Mouse (Mus musculus): ENCODE data around the gene Rtp1. TPM values are rescaled to one million over a fixed set of nuclear protein-coding genes. Genes with fewer than 3 reads are reported as not detected.

Gene Rtp1
- total and polyA plus RNA-seq, 2 experiments from 2014 or later: 0.22 to 0.62 TPM

DNA sequence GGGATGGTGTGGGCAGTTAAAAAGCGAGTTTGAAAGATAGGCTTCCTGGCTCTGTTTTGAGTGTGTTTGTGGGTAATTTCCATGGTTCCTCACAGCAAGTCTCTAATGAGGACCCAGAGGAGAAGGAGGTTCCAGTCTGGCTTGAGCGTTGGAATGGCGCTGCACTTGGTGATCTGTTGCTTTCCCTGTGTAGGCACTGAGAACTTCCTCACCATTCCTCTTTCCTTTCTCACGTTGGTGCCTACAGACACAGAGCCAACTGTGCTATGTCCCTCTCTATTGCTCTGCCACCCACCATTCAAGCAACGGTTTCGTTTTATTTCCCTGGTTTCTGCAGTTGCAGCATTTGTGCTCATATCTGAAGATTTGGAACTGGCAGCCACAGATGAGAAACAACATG, 16.0 kb upstream of the Rtp1 start:
- Histone ChIP-seq H3K4me2 (ENCODE audit: low read depth) (no peak overlapping the region), H3K9ac (no peak overlapping the region), H3K9me3 (ENCODE audit: low read length) (no peaks in the 10 kb centered on the region), H3K36me3 (ENCODE audit: insufficient read depth) (no peaks in the 10 kb centered on the region), H3K27me3 (ENCODE audit: insufficient read depth, low read length) (no peaks in the 10 kb centered on the region), H3K4me3 (ENCODE audit: low read depth, low read length) (no peak overlapping the region), H3K27ac (ENCODE audit: low read depth, low read length) (no peak overlapping the region), H3K4me1 (ENCODE audit: insufficient read depth) (no peaks in the 10 kb centered on the region)
- ATAC-seq (no peak), DNase-seq (no peak)
- 82% methylated on average over 6 of the region's 6 CpGs for WGBS
- TF ChIP-seq CTCF (IDR thresholded peaks at IDR 0.05; ENCODE audit: low read depth): no peak

DNA sequence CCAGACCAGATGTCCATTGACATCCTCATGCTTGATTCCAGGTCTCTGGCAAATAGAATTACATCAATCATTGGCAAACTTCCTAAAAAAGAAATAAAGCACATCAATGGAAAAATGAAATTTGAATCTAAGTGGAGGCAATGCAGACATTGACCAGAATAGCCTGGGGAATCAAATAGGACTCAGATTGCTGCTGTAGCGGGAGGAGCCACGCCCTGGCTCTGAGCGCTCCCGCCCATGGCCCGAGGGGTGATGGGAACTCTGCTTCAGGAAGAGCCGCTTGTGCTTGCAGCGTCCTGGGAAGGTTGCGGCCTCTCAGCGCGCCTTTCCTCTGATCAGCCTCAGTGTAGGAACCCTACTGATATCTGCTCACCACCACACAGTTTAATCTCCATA, 12.7 kb upstream of the Rtp1 start:
- Histone ChIP-seq H3K4me3 (ENCODE audit: low read depth, low read length) (no peak overlapping the region), H3K27ac (ENCODE audit: low read depth, low read length) (no peak overlapping the region), H3K27me3 (ENCODE audit: insufficient read depth, low read length) (no peaks in the 10 kb centered on the region), H3K9me3 (ENCODE audit: low read length) (no peaks in the 10 kb centered on the region), H3K9ac (no peak overlapping the region), H3K36me3 (ENCODE audit: insufficient read depth) (no peaks in the 10 kb centered on the region), H3K4me1 (ENCODE audit: insufficient read depth) (no peaks in the 10 kb centered on the region), H3K4me2 (ENCODE audit: low read depth) (peak overlapping the region; percentile 30)
- ATAC-seq (no peak), DNase-seq (no peak)
- TF ChIP-seq CTCF (IDR thresholded peaks at IDR 0.05; ENCODE audit: low read depth): no peak
- 49% methylated on average over 10 of the region's 10 CpGs for WGBS

DNA sequence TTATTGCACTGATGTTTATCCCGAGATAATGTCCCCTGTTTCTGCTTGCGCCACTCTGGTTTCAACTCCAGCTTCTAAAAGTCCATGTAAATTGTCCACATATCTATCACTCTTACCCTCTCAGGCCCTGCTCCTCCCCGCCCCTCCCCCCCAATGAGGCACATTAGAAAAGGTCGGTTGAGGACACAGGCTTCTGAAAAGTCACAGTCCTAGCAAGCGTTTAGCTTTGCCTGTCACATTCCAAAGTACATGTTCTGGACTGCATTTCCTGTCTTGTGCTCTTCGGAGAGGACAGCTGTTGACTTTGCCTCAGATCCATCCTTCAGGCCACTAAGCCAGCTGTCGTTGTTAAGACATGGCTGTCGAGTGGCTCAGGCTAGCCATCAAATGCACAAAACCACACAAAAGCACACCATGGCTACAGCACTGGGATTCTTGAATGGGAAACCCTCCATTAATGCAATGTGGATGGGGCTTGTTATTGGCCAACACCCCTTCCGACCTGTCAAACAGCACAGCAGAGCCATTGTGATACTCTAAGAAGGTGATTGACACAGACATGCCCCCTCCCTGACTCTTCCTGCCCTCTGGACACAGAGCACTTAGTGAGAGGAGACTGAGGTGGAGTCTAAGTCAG, 12.2 kb upstream of the Rtp1 start:
- no peak overlapping the region for H3K4me3 ChIP-seq (ENCODE audit: low read depth, low read length)
- no peaks in the 10 kb centered on the region for H3K27me3 ChIP-seq (ENCODE audit: insufficient read depth, low read length)
- no peaks in the 10 kb centered on the region for H3K36me3 ChIP-seq (ENCODE audit: insufficient read depth)
- no peaks in the 10 kb centered on the region for H3K4me1 ChIP-seq (ENCODE audit: insufficient read depth)
- no peak for DNase-seq
- no peak overlapping the region for H3K27ac ChIP-seq (ENCODE audit: low read depth, low read length)
- H3K4me2 ChIP-seq (ENCODE audit: low read depth): peak overlapping the region; percentile 30
- no peak overlapping the region for H3K9ac ChIP-seq
- WGBS: 55% methylated on average over 9 of the region's 9 CpGs
- H3K9me3 ChIP-seq (ENCODE audit: low read length): no peaks in the 10 kb centered on the region
- ATAC-seq: no peak
- TF ChIP-seq CTCF (IDR thresholded peaks at IDR 0.05; ENCODE audit: low read depth): no peak

DNA sequence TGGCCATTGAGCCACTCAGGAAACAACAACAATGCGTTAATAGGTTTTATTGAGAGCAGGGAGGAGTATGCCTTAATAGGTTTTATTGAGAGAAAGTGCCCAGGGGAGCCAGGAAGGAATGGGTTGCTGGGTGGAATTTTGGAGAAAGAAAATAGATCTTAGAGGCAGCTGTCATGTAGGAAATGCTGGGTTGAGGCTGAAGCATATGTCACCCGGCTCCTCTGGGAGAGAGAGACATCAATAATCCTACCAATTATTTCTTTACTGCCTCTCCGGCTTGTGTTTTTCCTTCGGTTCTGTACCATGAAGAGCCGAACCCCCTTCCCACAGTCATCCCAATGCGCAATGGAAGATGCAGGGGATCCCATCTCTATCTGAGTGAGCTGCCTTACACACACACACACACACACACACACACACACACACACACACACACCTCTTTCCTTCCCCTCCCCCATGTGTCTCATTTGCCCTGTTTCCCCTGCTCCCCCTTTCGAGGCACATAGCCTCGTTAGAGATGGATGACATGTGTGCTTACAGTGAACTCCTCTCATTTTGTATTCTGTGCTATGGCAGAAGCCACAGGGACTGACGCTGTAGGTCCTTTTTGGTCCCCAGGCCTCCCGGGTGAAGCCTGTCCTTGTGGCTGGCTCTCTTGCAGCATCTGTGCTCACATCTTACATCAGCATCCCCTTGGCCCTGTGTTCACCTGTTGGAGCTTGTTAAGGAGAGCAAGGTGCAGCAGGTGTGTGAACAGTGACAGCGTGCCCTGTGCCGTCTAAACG, 11.3 kb upstream of the Rtp1 start:
- no peak overlapping the region for H3K4me2 ChIP-seq (ENCODE audit: low read depth)
- H3K36me3 ChIP-seq (ENCODE audit: insufficient read depth): no peaks in the 10 kb centered on the region
- no peak overlapping the region for H3K27ac ChIP-seq (ENCODE audit: low read depth, low read length)
- no peaks in the 10 kb centered on the region for H3K9me3 ChIP-seq (ENCODE audit: low read length)
- no peaks in the 10 kb centered on the region for H3K27me3 ChIP-seq (ENCODE audit: insufficient read depth, low read length)
- no peak for TF ChIP-seq CTCF (IDR thresholded peaks at IDR 0.05; ENCODE audit: low read depth)
- ATAC-seq (peak; percentile 38; the same call in 1 of the 2 replicates), DNase-seq (no peak)
- H3K4me1 ChIP-seq (ENCODE audit: insufficient read depth): no peaks in the 10 kb centered on the region
- WGBS: 52% methylated on average over 13 of the region's 13 CpGs
- no peak overlapping the region for H3K9ac ChIP-seq
- no peak overlapping the region for H3K4me3 ChIP-seq (ENCODE audit: low read depth, low read length)

DNA sequence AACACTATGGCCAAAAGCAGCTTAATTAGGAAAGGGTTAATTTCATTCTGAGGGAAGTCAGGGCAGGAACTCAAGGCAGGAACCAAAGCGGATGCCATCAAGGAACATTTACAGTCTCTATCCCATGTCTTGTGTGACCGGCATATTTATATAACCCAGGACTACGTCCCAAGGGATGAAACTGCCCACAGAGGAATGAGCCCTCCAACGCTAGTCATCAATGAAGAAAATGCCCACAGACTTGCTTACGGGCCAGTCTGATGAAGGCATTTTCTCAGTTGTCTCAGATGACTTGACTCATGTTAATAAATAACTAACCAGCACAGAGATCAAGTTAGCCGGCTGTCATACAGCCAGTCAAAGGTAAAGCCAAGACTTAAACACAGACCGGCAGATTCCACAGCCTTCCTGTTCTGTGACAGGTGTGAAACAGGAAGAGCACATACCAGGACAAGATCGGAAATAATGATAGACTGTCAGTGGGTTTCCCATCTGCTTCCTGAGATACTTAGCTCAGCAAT, 9.3 kb upstream of the Rtp1 start:
- WGBS: 92% methylated on average over 8 of the region's 8 CpGs
- no peak for ATAC-seq
- H3K4me3 ChIP-seq (ENCODE audit: low read depth, low read length): no peak overlapping the region
- DNase-seq: no peak
- H3K4me1 ChIP-seq (ENCODE audit: insufficient read depth): no peaks in the 10 kb centered on the region
- no peak overlapping the region for H3K4me2 ChIP-seq (ENCODE audit: low read depth)
- TF ChIP-seq CTCF (IDR thresholded peaks at IDR 0.05; ENCODE audit: low read depth): no peak
- H3K9ac ChIP-seq: no peak overlapping the region
- H3K9me3 ChIP-seq (ENCODE audit: low read length): no peaks in the 10 kb centered on the region
- H3K36me3 ChIP-seq (ENCODE audit: insufficient read depth): no peaks in the 10 kb centered on the region
- H3K27me3 ChIP-seq (ENCODE audit: insufficient read depth, low read length): no peaks in the 10 kb centered on the region
- H3K27ac ChIP-seq (ENCODE audit: low read depth, low read length): no peak overlapping the region

DNA sequence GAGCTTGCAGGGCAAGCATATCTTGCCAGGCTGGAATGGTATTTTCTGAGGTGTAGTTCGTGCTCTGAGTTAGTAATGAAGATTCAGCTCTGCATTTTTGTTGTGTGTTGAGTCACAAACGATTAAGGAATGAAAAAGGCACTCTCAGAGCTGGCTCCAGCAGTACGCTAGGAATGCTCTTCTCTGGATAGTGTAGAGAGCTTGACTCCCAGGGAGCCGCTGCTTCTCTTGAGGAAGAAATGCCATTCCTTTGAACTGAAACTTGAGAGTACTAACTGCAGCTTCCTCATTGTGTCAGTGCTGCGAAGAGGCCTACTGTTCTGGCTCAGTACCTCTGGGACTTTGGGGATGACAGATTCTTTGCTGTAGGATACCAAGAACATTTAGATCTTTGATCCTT, 5.1 kb upstream of the Rtp1 start:
- H3K4me3 ChIP-seq (ENCODE audit: low read depth, low read length): no peak overlapping the region
- no peak overlapping the region for H3K4me2 ChIP-seq (ENCODE audit: low read depth)
- ATAC-seq (no peak), DNase-seq (no peak)
- no peaks in the 10 kb centered on the region for H3K9me3 ChIP-seq (ENCODE audit: low read length)
- H3K4me1 ChIP-seq (ENCODE audit: insufficient read depth): no peaks in the 10 kb centered on the region
- H3K27me3 ChIP-seq (ENCODE audit: insufficient read depth, low read length): no peaks in the 10 kb centered on the region
- WGBS: 63% methylated on average over 5 of the region's 5 CpGs
- no peaks in the 10 kb centered on the region for H3K36me3 ChIP-seq (ENCODE audit: insufficient read depth)
- no peak for TF ChIP-seq CTCF (IDR thresholded peaks at IDR 0.05; ENCODE audit: low read depth)
- H3K27ac ChIP-seq (ENCODE audit: low read depth, low read length): no peak overlapping the region
- H3K9ac ChIP-seq: no peak overlapping the region

DNA sequence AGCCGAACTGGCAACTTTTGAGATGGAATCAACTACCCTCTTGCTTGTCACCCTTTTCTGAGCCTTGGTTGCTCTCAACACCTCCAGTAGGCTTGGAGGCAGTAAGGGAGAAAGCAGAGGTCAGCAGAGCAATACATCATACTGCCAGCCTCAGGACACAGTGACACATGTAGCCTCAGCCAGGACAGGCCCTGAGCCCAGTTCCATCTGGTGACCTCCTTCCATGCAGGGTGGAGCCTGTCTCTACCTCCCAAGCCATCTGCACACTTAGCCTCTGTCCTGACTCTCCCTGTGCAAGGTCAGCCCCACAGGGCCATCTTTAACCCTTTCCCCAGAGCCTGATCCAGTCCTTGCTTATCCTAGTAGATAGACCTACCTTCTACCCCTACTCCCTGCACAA, 1.2 kb upstream of the Rtp1 start:
- H3K36me3 ChIP-seq (ENCODE audit: insufficient read depth): no peaks in the 10 kb centered on the region
- no peak overlapping the region for H3K4me2 ChIP-seq (ENCODE audit: low read depth)
- no peaks in the 10 kb centered on the region for H3K9me3 ChIP-seq (ENCODE audit: low read length)
- H3K27me3 ChIP-seq (ENCODE audit: insufficient read depth, low read length): no peaks in the 10 kb centered on the region
- TF ChIP-seq CTCF (IDR thresholded peaks at IDR 0.05; ENCODE audit: low read depth): no peak
- H3K9ac ChIP-seq: no peak overlapping the region
- H3K27ac ChIP-seq (ENCODE audit: low read depth, low read length): no peak overlapping the region
- ATAC-seq: no peak
- no peak for DNase-seq
- H3K4me1 ChIP-seq (ENCODE audit: insufficient read depth): no peaks in the 10 kb centered on the region
- no peak overlapping the region for H3K4me3 ChIP-seq (ENCODE audit: low read depth, low read length)
- 90% methylated on average over 1 of the region's 1 CpGs for WGBS
